Mouse (Mus musculus) ovary, adult 18-20 months (tissue): ENCODE measurements around the gene Arhgef28.
A peak's percentile ranks its signal among the peaks of the same experiment; 100 is the strongest.

ENCODE experiments used
- DNase-seq: peaks from one replicate; pipeline ENCODE4 v3.0.0; 2022; ENCODE audit warnings: low spot score, mixed read lengths

Arhgef28 gene

GRCm38 (mm10) chr13:97966077-97966476 lies 240.2 kb downstream of the Arhgef28 start:
- no peak for DNase-seq

GRCm38 (mm10) chr13:97964892-97965424 lies 241.3 kb downstream of the Arhgef28 start:
- DNase-seq: no peak

GRCm38 (mm10) chr13:97960142-97960541 lies 246.1 kb downstream of the Arhgef28 start:
- no peak for DNase-seq

GRCm38 (mm10) chr13:97959394-97959888 lies 246.8 kb downstream of the Arhgef28 start:
- no peak for DNase-seq

GRCm38 (mm10) chr13:97955759-97956158 lies 250.5 kb downstream of the Arhgef28 start:
- no peak for DNase-seq

- DNase-seq: no peak
These were observed 251.2 kb downstream of the Arhgef28 start for GRCm38 (mm10) chr13:97954956-97955496.

GRCm38 (mm10) chr13:97954051-97954450 lies 252.2 kb downstream of the Arhgef28 start:
- no peak for DNase-seq

GRCm38 (mm10) chr13:97953526-97953925 lies 252.7 kb downstream of the Arhgef28 start:
- no peak for DNase-seq

- DNase-seq: no peak
These were observed 257.4 kb downstream of the Arhgef28 start for GRCm38 (mm10) chr13:97948856-97949255.

- DNase-seq: no peak
These were observed 258.6 kb downstream of the Arhgef28 start for GRCm38 (mm10) chr13:97947598-97947997.

- DNase-seq: no peak
These were observed 259.8 kb downstream of the Arhgef28 start for GRCm38 (mm10) chr13:97946422-97946821.

- DNase-seq: no peak
These were observed 264.1 kb downstream of the Arhgef28 start for GRCm38 (mm10) chr13:97941909-97942680.

- DNase-seq: no peak
These were observed 265.1 kb downstream of the Arhgef28 start for GRCm38 (mm10) chr13:97941099-97941498.

GRCm38 (mm10) chr13:97939433-97940160 lies 266.6 kb downstream of the Arhgef28 start:
- no peak for DNase-seq

GRCm38 (mm10) chr13:97938596-97939297 lies 267.5 kb downstream of the Arhgef28 start:
- DNase-seq: peak; percentile 57

- DNase-seq: peak; percentile 28
These were observed 268.3 kb downstream of the Arhgef28 start for GRCm38 (mm10) chr13:97937919-97938318.

- no peak for DNase-seq
These were observed 278.1 kb downstream of the Arhgef28 start for GRCm38 (mm10) chr13:97928135-97928497.

- no peak for DNase-seq
These were observed 278.7 kb downstream of the Arhgef28 start for GRCm38 (mm10) chr13:97927376-97928134.

- no peak for DNase-seq
These were observed 279.9 kb downstream of the Arhgef28 start for GRCm38 (mm10) chr13:97926371-97926770.

- no peak for DNase-seq
These were observed 283.2 kb downstream of the Arhgef28 start for GRCm38 (mm10) chr13:97923009-97923408.

- no peak for DNase-seq
These were observed 286.6 kb downstream of the Arhgef28 start for GRCm38 (mm10) chr13:97919590-97919989.
